Mouse (Mus musculus) kidney, postnatal 10 days (tissue): ENCODE results near the gene Nr1h4.

Experiments used
- DNase-seq: peaks from one replicate; pipeline ENCODE4 v3.0.0; 2021; ENCODE audit warnings: mixed read lengths

Nr1h4 gene

GRCm38 (mm10) chr10:89520381-89520780 lies 13.0 kb downstream of the Nr1h4 start:
- DNase-seq: no peak

DNA sequence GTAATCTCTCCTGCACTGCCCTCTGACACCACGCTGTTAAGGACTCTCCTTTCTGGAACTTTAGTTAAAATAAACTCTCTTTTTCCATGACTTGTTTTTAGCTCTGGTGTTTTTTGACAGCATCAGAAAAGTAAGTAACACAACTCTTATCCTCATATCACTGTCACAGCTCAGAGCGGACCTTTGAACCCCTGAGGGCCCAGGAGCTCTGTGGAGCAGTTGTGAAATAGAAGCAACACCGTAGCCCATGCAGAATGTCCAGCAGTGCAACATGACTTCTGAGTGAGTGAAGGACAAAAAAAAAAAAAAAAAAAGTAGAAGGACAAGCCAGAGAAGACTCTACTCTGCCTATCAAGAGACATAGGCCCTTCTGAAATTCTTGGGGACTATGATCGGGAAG lies 14.2 kb downstream of the Nr1h4 start:
- no peak for DNase-seq

GRCm38 (mm10) chr10:89518365-89518764 lies 15.0 kb downstream of the Nr1h4 start:
- DNase-seq: no peak

GRCm38 (mm10) chr10:89515813-89516212 lies 17.6 kb downstream of the Nr1h4 start:
- DNase-seq: no peak

GRCm38 (mm10) chr10:89512562-89512961 lies 20.8 kb downstream of the Nr1h4 start:
- no peak for DNase-seq

DNA sequence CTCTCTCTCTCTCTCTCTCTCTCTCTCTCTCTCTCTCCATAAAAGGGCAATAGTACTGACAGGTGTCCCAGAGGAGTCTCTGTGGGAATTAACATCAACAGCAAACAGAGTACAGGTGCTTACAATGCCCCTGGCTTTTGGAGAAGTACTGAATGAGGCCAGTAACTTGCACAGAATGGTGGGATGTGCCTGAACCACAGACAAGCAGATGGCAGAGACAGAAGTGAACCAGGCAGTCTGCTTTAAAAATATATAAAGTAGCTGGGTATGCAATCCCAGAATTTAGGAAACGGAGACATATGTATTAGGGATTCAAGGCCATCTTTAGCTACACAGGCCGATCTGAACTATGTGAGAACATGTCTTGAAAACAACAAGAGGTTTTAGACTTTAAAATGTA lies 22.8 kb downstream of the Nr1h4 start:
- DNase-seq: no peak

- no peak for DNase-seq
Observed at GRCm38 (mm10) chr10:89508567-89508966, 24.8 kb downstream of the Nr1h4 start.

GRCm38 (mm10) chr10:89506479-89506878 lies 26.9 kb downstream of the Nr1h4 start:
- peak; percentile 51 for DNase-seq

- DNase-seq: no peak
Observed at GRCm38 (mm10) chr10:89505592-89505955, 27.8 kb downstream of the Nr1h4 start.

DNA sequence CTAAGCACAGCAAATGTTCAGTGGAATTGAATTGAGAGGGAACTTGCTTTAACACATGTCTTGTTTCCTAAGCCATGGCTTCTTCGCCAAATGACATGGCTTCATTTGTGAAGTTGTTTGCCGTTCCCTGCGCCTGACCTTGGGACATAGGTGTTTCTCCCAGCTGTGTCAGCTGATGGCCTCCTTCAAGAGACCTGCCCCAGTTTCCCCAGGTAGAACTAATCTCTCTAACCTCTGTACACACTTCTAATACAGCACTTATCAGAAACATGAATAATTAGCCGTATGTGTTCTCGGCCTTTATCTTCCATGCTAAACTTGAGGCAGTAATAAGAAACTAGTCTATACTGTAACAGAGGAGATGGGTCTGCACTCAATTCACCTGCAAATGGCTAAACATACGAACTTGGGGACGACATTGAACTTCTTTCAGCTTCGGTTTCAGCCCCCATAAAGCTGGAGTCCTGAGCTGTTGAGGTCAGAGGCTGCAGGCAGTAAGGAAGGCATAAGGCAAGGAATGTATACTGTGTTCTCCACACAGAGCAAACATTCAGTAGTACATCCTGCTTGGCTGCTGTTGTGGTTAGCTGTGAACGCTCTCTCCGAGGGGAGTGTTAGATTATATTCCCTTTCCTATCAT lies 28.3 kb downstream of the Nr1h4 start:
- DNase-seq: no peak

GRCm38 (mm10) chr10:89502986-89503560 lies 30.3 kb downstream of the Nr1h4 start:
- no peak for DNase-seq

- DNase-seq: no peak
Observed at GRCm38 (mm10) chr10:89501902-89502301, 31.5 kb downstream of the Nr1h4 start.

DNA sequence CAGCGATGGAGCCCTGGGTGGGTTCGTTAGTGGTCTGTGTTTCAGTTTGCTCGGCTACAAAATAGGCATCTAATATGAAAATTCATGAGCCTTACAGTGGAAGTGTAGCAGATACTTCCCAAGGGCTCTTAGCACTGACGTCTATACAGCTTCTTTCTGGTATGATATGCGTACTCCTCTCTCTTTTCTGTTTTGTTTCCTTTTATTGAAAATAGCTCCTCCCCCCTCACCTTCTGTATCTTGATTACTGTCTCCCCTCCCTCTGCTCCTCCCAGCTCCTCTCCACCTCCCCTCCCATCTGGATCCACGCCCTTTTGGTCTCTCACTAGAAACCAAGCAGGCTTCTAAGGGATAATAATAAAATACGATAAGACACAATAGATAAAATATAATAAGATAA lies 37.8 kb downstream of the Nr1h4 start:
- DNase-seq: no peak

GRCm38 (mm10) chr10:89491321-89491720 lies 42.1 kb downstream of the Nr1h4 start:
- DNase-seq: no peak

- DNase-seq: no peak
Observed at GRCm38 (mm10) chr10:89490250-89490649, 43.1 kb downstream of the Nr1h4 start.

DNA sequence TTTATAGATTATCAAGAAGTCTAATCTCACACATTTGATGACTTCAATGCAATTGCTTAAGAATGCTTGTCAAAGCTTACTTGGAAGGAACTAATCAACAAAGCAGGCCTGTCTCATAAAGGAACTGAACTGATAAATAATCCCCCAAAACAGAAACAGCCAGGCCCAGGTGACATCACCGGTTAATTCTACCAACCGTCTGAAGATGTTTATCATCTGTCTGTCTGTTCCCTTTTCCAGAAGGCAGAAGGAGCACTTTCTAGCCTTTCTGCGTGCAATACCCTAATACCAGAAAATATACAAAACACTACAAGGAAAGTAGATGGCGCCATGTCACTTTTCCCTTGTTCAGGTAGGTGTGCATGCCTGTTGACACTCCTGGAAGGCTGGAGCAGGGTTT lies 43.9 kb downstream of the Nr1h4 start:
- no peak for DNase-seq

DNA sequence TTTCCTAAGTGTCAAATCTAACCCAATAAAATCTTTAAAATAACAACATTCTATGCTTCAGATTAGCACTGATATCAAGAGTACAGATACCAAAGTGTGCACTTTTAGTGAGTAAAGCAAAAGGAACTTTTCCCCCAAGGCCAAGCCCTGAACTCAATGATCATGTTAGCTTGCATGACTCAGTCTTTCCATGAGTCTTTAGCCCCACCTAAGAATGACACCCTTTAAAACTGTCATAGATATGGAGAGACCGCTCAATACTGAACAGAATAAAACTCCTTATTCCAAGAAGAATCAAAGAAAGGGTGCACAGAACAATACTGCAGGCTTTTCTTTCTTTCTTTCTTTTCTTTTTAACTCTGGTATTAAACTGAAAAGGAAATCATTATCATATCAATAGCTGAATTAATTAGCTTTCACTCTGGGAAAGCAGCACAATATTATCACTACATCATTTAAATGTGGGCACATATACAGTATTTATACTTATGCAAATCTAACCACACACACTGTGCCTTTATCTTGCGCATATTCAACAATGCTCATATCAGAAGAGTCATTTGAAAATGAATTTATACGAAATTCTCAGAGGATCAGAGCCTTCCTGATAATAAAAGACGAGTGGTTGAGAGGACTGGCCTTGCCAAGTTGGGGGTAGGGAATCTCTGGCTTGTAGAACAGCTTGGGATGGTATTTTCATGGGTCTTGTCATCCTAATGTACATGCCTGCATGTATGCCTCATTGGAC lies 46.2 kb downstream of the Nr1h4 start:
- no peak for DNase-seq

GRCm38 (mm10) chr10:89484907-89485306 lies 48.5 kb downstream of the Nr1h4 start:
- no peak for DNase-seq

DNA sequence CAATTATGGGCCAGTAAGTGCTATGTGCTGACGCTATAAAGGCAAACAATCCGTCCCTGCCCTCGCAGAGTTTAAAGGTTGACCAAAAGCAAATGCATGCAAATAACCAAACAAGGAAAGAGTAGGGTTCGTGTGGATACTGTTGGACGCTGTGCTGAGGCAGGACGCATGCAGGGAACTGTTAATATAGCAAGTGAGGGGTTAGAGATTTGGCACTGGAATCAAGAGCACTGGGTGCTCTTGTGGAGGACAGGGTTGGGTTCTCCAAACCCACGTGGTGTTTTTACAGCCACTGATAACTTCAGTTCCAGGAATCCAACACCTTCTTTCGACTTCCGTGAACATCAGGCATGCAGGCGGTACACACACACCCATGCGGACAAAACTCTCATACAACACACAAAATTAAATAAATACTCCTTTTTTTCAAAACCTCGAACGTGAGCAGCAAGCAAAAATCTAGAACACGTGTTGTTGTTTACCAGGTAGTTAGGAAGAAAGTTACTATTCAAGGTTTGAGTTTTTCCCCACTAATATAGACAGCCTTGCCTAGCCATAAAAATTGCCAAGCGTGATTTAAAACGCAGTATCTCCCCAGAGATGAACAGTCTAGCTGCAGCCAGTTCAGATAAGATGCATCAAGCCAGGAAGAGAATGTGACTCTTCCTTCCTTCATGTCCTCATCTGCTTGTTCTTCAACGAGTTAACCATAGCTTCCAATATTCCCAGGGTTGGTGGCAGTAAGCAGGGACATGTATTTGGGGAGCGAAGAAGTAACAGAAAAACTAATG lies 49.4 kb downstream of the Nr1h4 start:
- no peak for DNase-seq

DNA sequence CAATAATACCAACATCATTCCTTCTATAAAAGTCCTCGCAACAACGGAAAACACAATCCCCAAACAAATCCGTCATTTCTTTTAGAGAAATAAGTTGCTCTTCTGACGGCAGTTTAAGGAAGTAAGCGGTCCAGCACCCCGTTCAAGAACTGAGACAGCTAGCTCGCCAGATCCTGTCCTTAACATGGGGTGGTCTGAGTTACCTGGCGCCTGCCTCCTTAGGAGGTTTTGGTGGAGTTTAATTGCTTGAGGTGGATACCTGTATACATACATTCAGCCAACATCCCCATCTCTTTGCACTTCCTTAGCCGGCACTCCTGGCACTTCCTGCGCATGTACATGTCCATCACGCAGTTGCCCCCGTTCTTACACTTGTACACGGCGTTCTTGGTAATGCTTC lies 50.3 kb downstream of the Nr1h4 start:
- DNase-seq: no peak

DNA sequence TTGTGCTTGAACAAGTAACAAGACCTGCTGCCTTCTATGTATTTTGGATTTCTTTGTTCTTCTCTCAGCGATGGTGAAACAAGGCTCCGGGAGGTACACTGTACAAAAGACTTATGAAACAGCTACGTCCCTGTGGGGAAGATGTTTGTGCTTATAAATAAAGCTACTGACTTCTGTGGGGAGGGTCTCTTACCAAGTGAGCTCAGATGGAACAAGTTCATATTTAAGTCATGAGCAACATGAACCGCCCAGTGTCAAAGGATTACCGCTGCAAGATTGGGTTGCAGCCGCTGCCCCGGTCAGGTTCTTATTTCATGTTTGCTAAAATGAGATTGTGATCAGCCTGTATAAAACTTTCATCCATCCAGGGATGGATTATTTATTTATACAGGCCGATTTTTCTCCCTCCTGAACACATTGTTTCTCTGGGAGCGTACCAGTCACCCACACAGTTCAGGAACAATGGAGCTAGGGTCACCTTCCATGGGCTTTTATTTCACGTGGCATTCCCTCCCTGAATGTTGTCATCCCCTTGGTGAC lies 51.2 kb downstream of the Nr1h4 start:
- no peak for DNase-seq

DNA sequence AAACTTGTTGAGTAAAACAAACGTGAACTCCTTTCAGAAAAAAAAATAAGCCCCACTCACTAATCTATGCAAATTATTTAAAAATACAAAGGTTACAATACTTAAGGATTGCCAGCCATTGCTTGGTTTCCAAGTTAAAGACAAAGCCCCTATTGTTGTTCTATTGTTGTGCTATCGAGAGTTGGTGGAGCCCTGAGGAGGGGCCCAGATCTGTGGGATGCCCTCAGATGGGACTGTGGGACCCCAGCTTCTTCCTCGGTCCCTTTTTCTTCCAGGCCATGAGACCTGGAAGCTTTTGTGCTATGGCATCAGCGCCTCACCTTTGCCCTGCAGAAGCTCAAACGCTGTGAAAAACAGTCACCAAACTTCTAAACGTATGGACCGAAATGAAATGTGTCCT lies 51.7 kb downstream of the Nr1h4 start:
- no peak for DNase-seq

DNA sequence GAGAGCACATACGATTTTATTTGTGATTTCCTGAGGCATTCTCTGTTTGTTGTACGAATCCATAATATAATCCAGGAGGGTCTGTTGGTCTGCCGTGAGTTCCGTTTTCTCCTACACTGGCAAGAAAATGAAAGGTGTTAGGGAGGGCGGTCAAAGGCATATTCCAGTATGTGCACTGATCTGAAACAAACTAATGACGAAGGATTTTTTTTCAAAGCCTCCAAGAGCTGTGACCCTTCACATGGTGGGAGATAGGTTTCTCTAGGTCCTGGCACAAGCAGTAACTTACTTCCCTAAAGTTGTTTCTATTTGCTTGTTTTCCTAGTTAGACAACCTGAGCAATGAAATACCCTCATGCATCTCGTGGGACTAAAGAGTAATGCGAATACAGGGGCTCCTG lies 54.6 kb downstream of the Nr1h4 start:
- no peak for DNase-seq
